Mouse (Mus musculus): ENCODE measurements at regions not wholly inside any gene's neighbourhood (a gene's known extent, or its start where the extent isn't known, plus 50 kb on each side); places are given as distances from the start of the nearest gene placed in this dataset.

DNA sequence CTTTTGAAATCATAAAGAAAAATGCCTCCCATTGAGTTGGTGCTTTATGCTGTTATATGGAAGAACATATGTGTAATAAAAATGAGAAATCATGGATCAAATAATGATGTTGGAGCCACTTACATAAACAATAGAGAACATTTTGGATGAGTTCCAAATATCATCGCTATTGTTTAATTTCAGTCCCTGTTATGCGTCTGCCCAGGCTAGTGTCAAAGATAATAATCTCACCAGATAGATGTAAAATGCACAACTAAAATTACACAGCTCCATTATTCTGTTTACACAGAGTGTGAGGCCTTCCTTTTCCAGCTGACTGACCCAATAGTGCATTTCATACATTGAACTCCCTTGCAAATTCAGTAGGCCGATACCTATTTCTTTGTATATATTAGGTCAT lies 125.4 kb upstream of the Snx7 start:
- H3K4me3 ChIP-seq (ENCODE audit: low read depth, low read length), result no peak overlapping the region
- no peaks in the 10 kb centered on the region for H3K36me3 ChIP-seq (replicated peaks; ENCODE audit: control insufficient read depth, insufficient read depth, low read length)
- ATAC-seq (ENCODE audit: insufficient read depth, low read depth) (no peak), DNase-seq (ENCODE audit: low spot score) (no peak)
- no peak overlapping the region for H3K27ac ChIP-seq (ENCODE audit: low read depth)
- no peak overlapping the region for H3K9ac ChIP-seq (replicated peaks; ENCODE audit: low read depth, low read length)
- H3K4me2 ChIP-seq (ENCODE audit: low read depth, low read length), result no peak overlapping the region
- 61% methylated on average over 3 of the region's 3 CpGs for whole genome bisulfite sequencing
- no peaks in the 10 kb centered on the region for H3K9me3 ChIP-seq (replicated peaks; ENCODE audit: control insufficient read depth, low read length)
- TF ChIP-seq CTCF (IDR thresholded peaks at IDR 0.05; ENCODE audit: low read depth) (no peak), EP300 (IDR thresholded peaks at IDR 0.05; ENCODE audit: low read depth) (no peak)
- H3K27me3 ChIP-seq (ENCODE audit: control insufficient read depth, insufficient read depth, low read length), result no peaks in the 10 kb centered on the region
- H3K4me1 ChIP-seq (ENCODE audit: control insufficient read depth, insufficient read depth), result no peaks in the 10 kb centered on the region

DNA sequence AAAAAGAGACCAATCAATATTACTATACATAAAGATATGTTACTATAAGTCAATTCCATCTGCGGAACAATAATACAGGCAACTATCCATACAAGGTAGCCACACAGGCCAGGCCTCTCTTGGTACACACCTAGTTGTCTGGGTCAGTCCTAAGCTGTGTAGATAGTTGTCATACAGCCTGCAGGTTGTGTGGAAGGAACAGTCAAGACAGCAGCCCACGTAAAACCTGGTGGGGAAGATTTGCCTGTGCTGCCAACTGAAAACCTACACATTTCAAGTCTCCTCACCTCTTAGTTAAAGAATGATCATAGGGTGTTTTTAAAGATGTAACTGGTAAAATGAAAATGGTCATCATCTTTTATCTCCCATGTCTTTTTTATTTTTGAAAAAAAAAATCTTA lies 121.8 kb upstream of the Snx7 start:
- WGBS, result 90% methylated on average over 2 of the region's 2 CpGs
- H3K9me3 ChIP-seq (replicated peaks; ENCODE audit: control insufficient read depth, low read length), result no peaks in the 10 kb centered on the region
- no peak for ATAC-seq (ENCODE audit: insufficient read depth, low read depth)

GRCm38 (mm10) chr3:117988443-117988842 lies 119.7 kb upstream of the Snx7 start:
- Histone ChIP-seq H3K4me3 (ENCODE audit: low read depth, low read length) (peak overlapping the region; percentile 15; the same call in 1 of the 2 replicates), H3K9ac (replicated peaks; ENCODE audit: low read depth, low read length) (no peak overlapping the region), H3K9me3 (replicated peaks; ENCODE audit: control insufficient read depth, low read length) (no peaks in the 10 kb centered on the region), H3K4me2 (ENCODE audit: low read depth, low read length) (peak overlapping the region; percentile 50), H3K27ac (ENCODE audit: low read depth) (no peak overlapping the region), H3K27me3 (ENCODE audit: control insufficient read depth, insufficient read depth, low read length) (no peaks in the 10 kb centered on the region), H3K36me3 (replicated peaks; ENCODE audit: control insufficient read depth, insufficient read depth, low read length) (no peaks in the 10 kb centered on the region), H3K4me1 (ENCODE audit: control insufficient read depth, insufficient read depth) (no peaks in the 10 kb centered on the region)
- ATAC-seq (ENCODE audit: insufficient read depth, low read depth) (no peak; the same call in 1 of the 2 replicates), DNase-seq (ENCODE audit: low spot score) (no peak)
- TF ChIP-seq EP300 (IDR thresholded peaks at IDR 0.05; ENCODE audit: low read depth), result no peak
- TF ChIP-seq CTCF (IDR thresholded peaks at IDR 0.05; ENCODE audit: low read depth), result no peak
- WGBS, result 11% methylated on average over 5 of the region's 5 CpGs

More for the DNA sequence above, 121.8 kb upstream of the Snx7 start:
- DNase-seq (ENCODE audit: low spot score), result no peak
- H3K4me2 ChIP-seq (ENCODE audit: low read depth, low read length), result no peak overlapping the region
- H3K9ac ChIP-seq (replicated peaks; ENCODE audit: low read depth, low read length), result no peak overlapping the region
- no peaks in the 10 kb centered on the region for H3K27me3 ChIP-seq (ENCODE audit: control insufficient read depth, insufficient read depth, low read length)
- H3K4me3 ChIP-seq (ENCODE audit: low read depth, low read length), result no peak overlapping the region
- H3K27ac ChIP-seq (ENCODE audit: low read depth), result no peak overlapping the region
- no peaks in the 10 kb centered on the region for H3K4me1 ChIP-seq (ENCODE audit: control insufficient read depth, insufficient read depth)
- TF ChIP-seq EP300 (IDR thresholded peaks at IDR 0.05; ENCODE audit: low read depth) (no peak), CTCF (IDR thresholded peaks at IDR 0.05; ENCODE audit: low read depth) (no peak)
- H3K36me3 ChIP-seq (replicated peaks; ENCODE audit: control insufficient read depth, insufficient read depth, low read length), result no peaks in the 10 kb centered on the region

- no peak overlapping the region for H3K4me2 ChIP-seq (ENCODE audit: low read depth, low read length)
- no peaks in the 10 kb centered on the region for H3K4me1 ChIP-seq (ENCODE audit: control insufficient read depth, insufficient read depth)
- WGBS, result 58% methylated on average over 1 of the region's 1 CpGs
- H3K27me3 ChIP-seq (ENCODE audit: control insufficient read depth, insufficient read depth, low read length), result no peaks in the 10 kb centered on the region
- TF ChIP-seq CTCF (IDR thresholded peaks at IDR 0.05; ENCODE audit: low read depth), result peak; percentile 67
- no peak for TF ChIP-seq EP300 (IDR thresholded peaks at IDR 0.05; ENCODE audit: low read depth)
- H3K27ac ChIP-seq (ENCODE audit: low read depth), result no peak overlapping the region
- H3K9me3 ChIP-seq (replicated peaks; ENCODE audit: control insufficient read depth, low read length), result no peaks in the 10 kb centered on the region
- no peaks in the 10 kb centered on the region for H3K36me3 ChIP-seq (replicated peaks; ENCODE audit: control insufficient read depth, insufficient read depth, low read length)
- H3K9ac ChIP-seq (replicated peaks; ENCODE audit: low read depth, low read length), result no peak overlapping the region
- ATAC-seq (ENCODE audit: insufficient read depth, low read depth) (no peak), DNase-seq (ENCODE audit: low spot score) (peak; percentile 16)
- H3K4me3 ChIP-seq (ENCODE audit: low read depth, low read length), result no peak overlapping the region
Observed at GRCm38 (mm10) chr3:117975638-117976037, 106.9 kb upstream of the Snx7 start.

- Histone ChIP-seq H3K4me3 (ENCODE audit: low read depth, low read length) (no peak overlapping the region), H3K36me3 (replicated peaks; ENCODE audit: control insufficient read depth, insufficient read depth, low read length) (no peaks in the 10 kb centered on the region), H3K4me1 (ENCODE audit: control insufficient read depth, insufficient read depth) (no peaks in the 10 kb centered on the region), H3K4me2 (ENCODE audit: low read depth, low read length) (no peak overlapping the region), H3K27me3 (ENCODE audit: control insufficient read depth, insufficient read depth, low read length) (no peaks in the 10 kb centered on the region), H3K9me3 (replicated peaks; ENCODE audit: control insufficient read depth, low read length) (no peaks in the 10 kb centered on the region), H3K27ac (ENCODE audit: low read depth) (no peak overlapping the region), H3K9ac (replicated peaks; ENCODE audit: low read depth, low read length) (no peak overlapping the region)
- no peak for TF ChIP-seq EP300 (IDR thresholded peaks at IDR 0.05; ENCODE audit: low read depth)
- no peak for TF ChIP-seq CTCF (IDR thresholded peaks at IDR 0.05; ENCODE audit: low read depth)
- 73% methylated on average over 5 of the region's 5 CpGs for WGBS
- no peak for DNase-seq (ENCODE audit: low spot score)
- ATAC-seq (ENCODE audit: insufficient read depth, low read depth), result no peak
Observed at GRCm38 (mm10) chr3:117968805-117969204, 100.1 kb upstream of the Snx7 start.

- no peak for DNase-seq (ENCODE audit: low spot score)
- H3K4me3 ChIP-seq (ENCODE audit: low read depth, low read length), result no peak overlapping the region
- no peaks in the 10 kb centered on the region for H3K27me3 ChIP-seq (ENCODE audit: control insufficient read depth, insufficient read depth, low read length)
- no peaks in the 10 kb centered on the region for H3K36me3 ChIP-seq (replicated peaks; ENCODE audit: control insufficient read depth, insufficient read depth, low read length)
- no peak for TF ChIP-seq CTCF (IDR thresholded peaks at IDR 0.05; ENCODE audit: low read depth)
- TF ChIP-seq EP300 (IDR thresholded peaks at IDR 0.05; ENCODE audit: low read depth), result no peak
- no peak for ATAC-seq (ENCODE audit: insufficient read depth, low read depth)
- H3K4me2 ChIP-seq (ENCODE audit: low read depth, low read length), result no peak overlapping the region
- no peak overlapping the region for H3K9ac ChIP-seq (replicated peaks; ENCODE audit: low read depth, low read length)
- H3K27ac ChIP-seq (ENCODE audit: low read depth), result no peak overlapping the region
- no peaks in the 10 kb centered on the region for H3K9me3 ChIP-seq (replicated peaks; ENCODE audit: control insufficient read depth, low read length)
- H3K4me1 ChIP-seq (ENCODE audit: control insufficient read depth, insufficient read depth), result no peaks in the 10 kb centered on the region
Observed at GRCm38 (mm10) chr3:117938426-117938825, 69.7 kb upstream of the Snx7 start.
